Mouse (Mus musculus) thymus, postnatal 10 days (tissue): ENCODE data around the gene Krtap24-1.

Experiments
- DNase-seq, 2 experiments: peaks; one replicate each; pipeline ENCODE4 v3.0.0; 2021; ENCODE audit warnings: low spot score in 2 of 2

Krtap24-1 gene

DNA sequence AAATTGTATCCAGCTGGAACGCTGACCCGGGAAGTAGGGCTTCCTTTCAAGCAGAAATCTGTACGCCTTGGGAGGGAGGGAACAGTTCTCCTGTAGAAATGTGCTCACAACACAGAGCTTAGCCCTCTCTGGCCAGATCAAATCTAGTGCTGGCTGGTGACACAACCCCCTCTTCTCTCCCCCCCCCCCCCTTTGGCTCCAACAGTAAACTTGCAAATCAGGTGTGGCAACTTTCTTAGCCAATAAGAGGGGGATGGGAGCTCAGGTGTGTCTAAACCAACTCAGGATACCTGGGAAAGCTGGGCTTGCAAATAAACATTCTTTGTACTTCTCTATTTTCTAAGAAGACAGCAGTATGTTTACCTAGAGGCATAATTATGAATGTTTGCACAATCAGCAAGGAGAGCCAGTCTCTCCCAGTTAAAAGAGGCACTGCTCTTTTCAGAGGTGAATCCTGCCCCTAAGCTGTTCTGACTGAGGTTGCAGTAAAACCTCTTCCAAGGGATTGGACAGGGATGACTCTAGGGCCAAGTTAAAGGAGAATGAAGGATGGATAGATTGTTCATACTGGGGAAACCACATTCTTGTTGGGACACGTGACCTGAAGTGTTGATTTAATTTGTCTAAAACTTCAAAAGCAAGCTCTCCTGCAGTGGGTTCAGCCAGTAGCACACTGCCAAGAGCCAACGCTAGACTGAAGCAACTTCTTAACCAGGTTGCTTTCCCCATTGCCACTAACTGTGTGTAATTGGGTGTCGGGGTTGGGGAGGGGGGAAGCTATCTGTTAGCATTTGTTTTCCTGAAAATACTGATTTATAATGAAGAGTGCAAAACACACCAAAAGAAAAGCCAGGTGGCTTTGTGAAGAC is 48.8 kb downstream of the Krtap24-1 start, which contains the start of gene Cldn8:
Gene Cldn8, minus strand, starts transcription at position 139 of the 869 bp plus-strand sequence.
- DNase-seq: no peak

GRCm38 (mm10) chr16:88561617-88562164 is 50.4 kb downstream of the Krtap24-1 start:
- DNase-seq: no peak
